Mouse (Mus musculus) MEL (cell line): ENCODE data around the gene Gpx7. TPM values are rescaled to one million over a fixed set of nuclear protein-coding genes. Genes with fewer than 3 reads are reported as not detected.

Experiments
- DNase-seq: peaks from one replicate; pipeline ENCODE4 v3.0.0; 2011; ENCODE audit warnings: low read depth, low spot score
- H3K27ac ChIP-seq: 2 replicates; pipeline ENCODE4 v1.5.1; 2012; ENCODE audit warnings: low read depth, mild to moderate bottlenecking, control low read depth, low read length, moderate library complexity; ENCODE audit not compliant: control insufficient read depth
- H3K27me3 ChIP-seq, 2 experiments: fragments of 150-350 bp in 1 of 2; sonication (generic) in 1 of 2; 2 replicates each; pipeline ENCODE4 v1.6.1; 2012; ENCODE audit warnings: low read length in 2 of 2, mild to moderate bottlenecking in 2 of 2, improper control_type of control experiment in 1 of 2, moderate library complexity in 1 of 2; ENCODE audit not compliant: insufficient read depth in 2 of 2, control insufficient read depth in 1 of 2
- H3K36me3 ChIP-seq, 2 experiments: 2 replicates each; pipeline ENCODE4 v1.6.1; 2012 to 2014; ENCODE audit warnings: low read length in 2 of 2, improper control_type of control experiment in 1 of 2, inconsistent platforms in 1 of 2, mild to moderate bottlenecking in 1 of 2; ENCODE audit not compliant: insufficient read depth in 2 of 2, control insufficient read depth in 1 of 2
- H3K4me1 ChIP-seq, 2 experiments: fragments of 150-350 bp in 1 of 2; sonication (generic) in 1 of 2; 2 replicates each; pipeline ENCODE4 v1.6.1; 2012; ENCODE audit warnings: low read length in 2 of 2, improper control_type of control experiment in 1 of 2, mild to moderate bottlenecking in 1 of 2; ENCODE audit not compliant: insufficient read depth in 2 of 2, control insufficient read depth in 1 of 2
- H3K4me3 ChIP-seq, 2 experiments: fragments of 150-350 bp in 1 of 2; sonication (generic) in 1 of 2; 2 replicates each; pipeline ENCODE4 v1.5.1; 2012; ENCODE audit warnings: low read depth in 2 of 2, low read length in 2 of 2, mild to moderate bottlenecking in 2 of 2, moderate library complexity in 2 of 2, control low read depth in 1 of 2, improper control_type of control experiment in 1 of 2; ENCODE audit not compliant: control insufficient read depth in 1 of 2, insufficient read depth in 1 of 2
- H3K79me2 ChIP-seq: 2 replicates; pipeline ENCODE4 v1.6.1; 2012; ENCODE audit warnings: mild to moderate bottlenecking, low read length, moderate library complexity; ENCODE audit not compliant: control insufficient read depth, poor library complexity, insufficient read depth
- H3K9ac ChIP-seq: 2 replicates; pipeline ENCODE4 v1.6.1; 2012; ENCODE audit warnings: low read depth, mild to moderate bottlenecking, control low read depth, low read length, moderate library complexity; ENCODE audit not compliant: control insufficient read depth, poor library complexity, severe bottlenecking
- H3K9me3 ChIP-seq: fragments of 150-350 bp; sonication (generic); replicated peaks from 2 replicates; pipeline ENCODE4 v1.6.1; 2012; ENCODE audit warnings: mild to moderate bottlenecking, low read length, improper control_type of control experiment, moderate library complexity; ENCODE audit not compliant: insufficient read depth
- BHLHE40 ChIP-seq: IDR thresholded peaks from 2 replicates; pipeline ENCODE4 v1.6.1; 2012; ENCODE audit warnings: low read depth, mild to moderate bottlenecking, inconsistent platforms, low read length, improper control_type of control experiment, borderline replicate concordance
- CTCF ChIP-seq, 3 experiments: IDR thresholded peaks in 2 of 3; conservative IDR thresholded peaks in 1 of 3; 2 replicates each; pipeline ENCODE4 v1.5.1; 2011 to 2012; ENCODE audit warnings: low read length in 3 of 3, low read depth in 2 of 3, mild to moderate bottlenecking in 2 of 3, improper control_type of control experiment in 1 of 3, inconsistent platforms in 1 of 3, mixed read lengths in 1 of 3, moderate library complexity in 1 of 3; ENCODE audit not compliant: control insufficient read depth in 1 of 3, insufficient read depth in 1 of 3, poor library complexity in 1 of 3, severe bottlenecking in 1 of 3
- E2F4 ChIP-seq: IDR thresholded peaks from 2 replicates; pipeline ENCODE4 v1.6.1; 2011; ENCODE audit warnings: low read depth, low read length, improper control_type of control experiment, borderline replicate concordance
- EP300 ChIP-seq, 2 experiments: IDR thresholded peaks; 2 replicates each; pipeline ENCODE4 v1.6.1; 2011; ENCODE audit warnings: improper control_type of control experiment in 2 of 2, low read length in 2 of 2, low read depth in 1 of 2, mild to moderate bottlenecking in 1 of 2
- ETS1 ChIP-seq: IDR thresholded peaks from 2 replicates; pipeline ENCODE4 v1.6.1; 2012; ENCODE audit warnings: low read depth, mild to moderate bottlenecking, inconsistent platforms, low read length, improper control_type of control experiment, moderate library complexity
- GABPA ChIP-seq: IDR thresholded peaks from 2 replicates; pipeline ENCODE4 v1.6.1; 2012; ENCODE audit warnings: low read depth, mild to moderate bottlenecking, inconsistent platforms, low read length, improper control_type of control experiment, moderate library complexity
- JUND ChIP-seq: IDR thresholded peaks from 2 replicates; pipeline ENCODE4 v1.6.1; 2011; ENCODE audit warnings: low read depth, mild to moderate bottlenecking, improper control_type of control experiment, low read length
- KAT2A ChIP-seq: conservative IDR thresholded peaks from 2 replicates; pipeline ENCODE4 v1.6.1; 2012; ENCODE audit warnings: low read depth, low read length, improper control_type of control experiment, inconsistent platforms
- MAFK ChIP-seq: IDR thresholded peaks from 2 replicates; pipeline ENCODE4 v1.6.1; 2011; ENCODE audit warnings: low read depth, mild to moderate bottlenecking, low read length, improper control_type of control experiment, borderline replicate concordance
- MAX ChIP-seq: IDR thresholded peaks from 2 replicates; pipeline ENCODE4 v1.6.1; 2011; ENCODE audit warnings: low read length, improper control_type of control experiment
- MXI1 ChIP-seq: IDR thresholded peaks from 2 replicates; pipeline ENCODE4 v1.6.1; 2011; ENCODE audit warnings: mild to moderate bottlenecking, low read depth, low read length, improper control_type of control experiment
- MYC ChIP-seq: IDR thresholded peaks from 2 replicates; pipeline ENCODE4 v1.6.1; 2011; ENCODE audit warnings: low read depth, mild to moderate bottlenecking, low read length, improper control_type of control experiment, moderate library complexity
- NELFE ChIP-seq: IDR thresholded peaks from 2 replicates; pipeline ENCODE4 v1.6.1; 2011; ENCODE audit warnings: low read depth, low read length, improper control_type of control experiment
- NRF1 ChIP-seq: IDR thresholded peaks from 2 replicates; pipeline ENCODE4 v1.6.1; 2014; ENCODE audit warnings: low read depth, mild to moderate bottlenecking, inconsistent platforms, low read length, improper control_type of control experiment, moderate library complexity; ENCODE audit not compliant: poor library complexity, insufficient read depth, severe bottlenecking
- POLR2A ChIP-seq, 2 experiments: IDR thresholded peaks; 2 replicates each; pipeline ENCODE4 v1.6.1; 2011 to 2012; ENCODE audit warnings: low read length in 2 of 2, mild to moderate bottlenecking in 2 of 2, control low read depth in 1 of 2, improper control_type of control experiment in 1 of 2, low read depth in 1 of 2, moderate library complexity in 1 of 2; ENCODE audit not compliant: control insufficient read depth in 1 of 2, insufficient read depth in 1 of 2, poor library complexity in 1 of 2
- POLR2AphosphoS2 ChIP-seq: IDR thresholded peaks from 2 replicates; pipeline ENCODE4 v1.6.1; 2011; ENCODE audit warnings: low read length, improper control_type of control experiment
- POLR2AphosphoS5 ChIP-seq: IDR thresholded peaks from 2 replicates; pipeline ENCODE4 v1.6.1; 2012; ENCODE audit warnings: low read depth, borderline replicate concordance, mild to moderate bottlenecking, inconsistent platforms, low read length, moderate library complexity, mixed read lengths
- RAD21 ChIP-seq: IDR thresholded peaks from 2 replicates; pipeline ENCODE4 v1.6.1; 2011; ENCODE audit warnings: mild to moderate bottlenecking, low read depth, low read length, improper control_type of control experiment
- RCOR1 ChIP-seq: IDR thresholded peaks from 2 replicates; pipeline ENCODE4 v1.6.1; 2012; ENCODE audit warnings: low read depth, mild to moderate bottlenecking, inconsistent platforms, low read length, improper control_type of control experiment
- SIN3A ChIP-seq: IDR thresholded peaks from 2 replicates; pipeline ENCODE4 v1.6.1; 2012; ENCODE audit warnings: low read length, improper control_type of control experiment, inconsistent platforms
- SMC3 ChIP-seq: IDR thresholded peaks from 2 replicates; pipeline ENCODE4 v1.6.1; 2011; ENCODE audit warnings: low read depth, low read length, improper control_type of control experiment
- TAL1 ChIP-seq: IDR thresholded peaks from 2 replicates; pipeline ENCODE4 v1.6.1; 2012; ENCODE audit warnings: mild to moderate bottlenecking, inconsistent platforms, low read length, moderate library complexity, mixed read lengths
- UBTF ChIP-seq: IDR thresholded peaks from 2 replicates; pipeline ENCODE4 v1.6.1; 2012; ENCODE audit warnings: low read depth, mild to moderate bottlenecking, inconsistent platforms, low read length, improper control_type of control experiment, moderate library complexity, borderline replicate concordance; ENCODE audit not compliant: insufficient read depth
- USF1 ChIP-seq: IDR thresholded peaks from 2 replicates; pipeline ENCODE4 v1.6.1; 2014; ENCODE audit warnings: low read depth, mild to moderate bottlenecking, inconsistent platforms, low read length, improper control_type of control experiment, moderate library complexity
- ZC3H11A ChIP-seq: IDR thresholded peaks from 2 replicates; pipeline ENCODE4 v1.6.1; 2012; ENCODE audit warnings: low read depth, mild to moderate bottlenecking, inconsistent platforms, low read length, improper control_type of control experiment
- ZKSCAN1 ChIP-seq: IDR thresholded peaks from 2 replicates; pipeline ENCODE4 v1.6.1; 2012; ENCODE audit warnings: low read depth, mild to moderate bottlenecking, inconsistent platforms, low read length, improper control_type of control experiment, moderate library complexity
- ZMIZ1 ChIP-seq: IDR thresholded peaks from 2 replicates; pipeline ENCODE4 v1.6.1; 2012; ENCODE audit warnings: low read depth, mild to moderate bottlenecking, inconsistent platforms, low read length, improper control_type of control experiment, moderate library complexity
- polyA plus RNA-seq, 2 experiments: library from polyadenylated mRNA; stranded (reverse) in 1 of 2; unstranded in 1 of 2; fragments of >175 nt in 1 of 2; fragments of >200 nt in 1 of 2; gene quantifications; 2 replicates each; pipeline versions ENCODE4 v1.2.1 to v1.2.4; 2012; ENCODE audit warnings: low replicate concordance in 2 of 2, low read depth in 1 of 2; ENCODE audit not compliant: insufficient read length in 2 of 2, insufficient read depth in 1 of 2, missing spikeins in 1 of 2
- total RNA-seq: library from RNA; depleted of rRNA; stranded (reverse); fragments of 300-350 nt; gene quantifications from 2 replicates; pipeline ENCODE4 v1.2.3, GENCODE M21; 2012

The Gpx7 gene
- total and polyA plus RNA-seq, 3 experiments, result not detected

- no peak for TF ChIP-seq EP300 (IDR thresholded peaks at IDR 0.05; ENCODE audit: low read depth in 1 of 2, low read length in 2 of 2)
- TF ChIP-seq POLR2AphosphoS5, result no peak
- no peak for TF ChIP-seq GABPA
- no peak for TF ChIP-seq MXI1
- no peak for TF ChIP-seq BHLHE40
- no peak for TF ChIP-seq POLR2AphosphoS2
- TF ChIP-seq MYC, result no peak
- no peak for TF ChIP-seq ZMIZ1
- TF ChIP-seq JUND, result no peak
- no peak for TF ChIP-seq MAX
- TF ChIP-seq SIN3A, result no peak
- no peak for TF ChIP-seq ZKSCAN1
- TF ChIP-seq E2F4, result no peak
- TF ChIP-seq MAFK, result no peak
- TF ChIP-seq ETS1, result no peak
- TF ChIP-seq RCOR1, result no peak
- no peak for TF ChIP-seq UBTF
- TF ChIP-seq USF1, result no peak
- TF ChIP-seq POLR2A (IDR thresholded peaks at IDR 0.05; ENCODE audit: control insufficient read depth in 1 of 2, insufficient read depth in 1 of 2, low read depth in 1 of 2, low read length in 2 of 2, poor library complexity in 1 of 2), result no peak
Measured at GRCm38 (mm10) chr4:108407621-108408020, 860 bp upstream of the Gpx7 start.

DNA sequence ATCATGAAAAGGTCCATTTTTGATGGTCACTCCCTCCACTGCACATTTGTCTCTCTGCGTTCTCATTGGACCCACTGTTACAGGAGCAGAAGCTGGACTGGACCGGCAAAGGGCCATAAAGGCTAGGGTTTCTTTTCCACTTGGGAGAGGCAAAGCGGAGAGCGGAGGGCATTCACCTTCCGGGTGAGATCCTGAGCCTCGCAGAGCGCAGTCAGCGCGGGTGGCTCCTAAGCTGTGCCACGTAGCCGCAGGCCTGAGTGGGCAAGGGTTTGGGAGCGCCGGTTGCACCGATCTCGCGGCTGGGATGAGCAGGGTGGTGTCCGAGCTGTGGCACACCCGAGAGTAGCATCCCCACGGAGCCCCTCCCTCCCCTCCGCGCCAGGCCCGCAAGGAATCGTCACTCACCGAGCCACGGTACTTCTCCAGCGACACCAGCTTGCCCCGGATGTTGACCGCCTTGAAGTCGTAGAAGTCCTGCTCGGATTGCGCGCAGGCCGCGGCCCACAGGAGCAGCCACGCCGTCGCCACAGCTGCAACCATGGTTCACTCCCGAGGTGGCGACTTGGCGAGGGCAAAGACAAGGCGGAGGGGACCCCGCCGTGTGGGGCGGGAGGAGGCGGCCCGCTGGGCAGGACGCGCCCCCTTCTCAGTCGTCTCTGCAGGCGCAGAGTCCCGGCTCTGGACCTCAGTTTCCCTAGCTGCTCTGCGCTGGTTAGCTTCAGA lies 462 bp downstream of the Gpx7 start:
- no peak overlapping the region for H3K27ac ChIP-seq
- H3K9me3 ChIP-seq, result no peaks in the 10 kb centered on the region
- no peaks in the 10 kb centered on the region for H3K4me1 ChIP-seq
- H3K4me3 ChIP-seq, result no peak overlapping the region
- no peak overlapping the region for H3K9ac ChIP-seq
- H3K27me3 ChIP-seq, result peaks cover 5% of the 10 kb centered on the region in 2 experiments; a peak in 3 of 4 replicates
- H3K36me3 ChIP-seq, result no peaks in the 10 kb centered on the region
- no peak for DNase-seq
- TF ChIP-seq NRF1 (no peak), NELFE (no peak), UBTF (no peak), ZMIZ1 (no peak), JUND (no peak), MXI1 (no peak), MAX (no peak), RAD21 (no peak), MAFK (no peak), SMC3 (no peak), KAT2A (no peak), E2F4 (no peak), POLR2AphosphoS2 (no peak), ZC3H11A (no peak), TAL1 (no peak), POLR2A (IDR thresholded peaks at IDR 0.05; ENCODE audit: control insufficient read depth in 1 of 2, insufficient read depth in 1 of 2, low read depth in 1 of 2, low read length in 2 of 2, poor library complexity in 1 of 2) (no peak), CTCF (IDR thresholded peaks at IDR 0.05 in 2 of 3, conservative IDR thresholded peaks at IDR 0.05 in 1 of 3; ENCODE audit: control insufficient read depth in 1 of 3, insufficient read depth in 1 of 3, low read depth in 2 of 3, low read length in 3 of 3, poor library complexity in 1 of 3, severe bottlenecking in 1 of 3) (no peak)
- H3K79me2 ChIP-seq, result no peaks in the 10 kb centered on the region

More at GRCm38 (mm10) chr4:108407621-108408020, 860 bp upstream of the Gpx7 start:
- no peak overlapping the region for H3K9ac ChIP-seq
- H3K27me3 ChIP-seq, result peaks cover 4 to 5% of the 10 kb centered on the region in 2 experiments; a peak in 3 of 4 replicates
- H3K27ac ChIP-seq, result no peak overlapping the region
- H3K79me2 ChIP-seq, result no peaks in the 10 kb centered on the region
- no peak for DNase-seq
- H3K4me1 ChIP-seq, result no peaks in the 10 kb centered on the region
- H3K36me3 ChIP-seq, result no peaks in the 10 kb centered on the region
- H3K9me3 ChIP-seq, result no peaks in the 10 kb centered on the region
- H3K4me3 ChIP-seq, result no peak overlapping the region
